Mouse (Mus musculus) ES-E14 (cell line): ENCODE measurements around the gene Majin.

Source experiments
- MAFK ChIP-seq: IDR thresholded peaks from 2 replicates; pipeline ENCODE4 v1.6.1; 2014; ENCODE audit warnings: mild to moderate bottlenecking, low read depth, low read length, inconsistent platforms; ENCODE audit not compliant: insufficient read depth
- ZC3H11A ChIP-seq: IDR thresholded peaks from 2 replicates; pipeline ENCODE4 v1.6.1; 2012; ENCODE audit warnings: low read depth, mild to moderate bottlenecking, inconsistent platforms, low read length, borderline replicate concordance

DNA sequence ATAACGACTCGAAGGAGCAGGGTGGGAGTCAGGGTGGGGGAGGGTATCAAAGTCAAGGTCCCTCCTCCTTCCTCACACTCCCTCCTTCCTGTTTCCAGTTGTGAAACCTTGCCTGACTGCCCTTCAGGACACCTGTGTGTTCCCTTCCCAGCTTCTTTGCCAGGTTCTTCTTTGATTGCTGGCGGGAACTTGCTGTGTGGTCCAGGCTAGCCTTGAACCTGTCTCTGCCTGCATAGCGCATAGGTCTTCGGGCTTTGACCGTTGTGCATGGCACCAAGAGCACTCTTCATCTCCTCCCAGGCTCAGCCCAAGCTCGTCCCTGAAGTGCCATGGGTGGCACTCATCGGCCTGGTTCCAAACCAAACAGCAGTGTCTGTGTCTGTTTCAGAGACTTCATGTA is 80.8 kb downstream of the Majin start:
- TF ChIP-seq MAFK (no peak), ZC3H11A (no peak)
